Mouse (Mus musculus) ES-E14 (cell line): Measurements from ENCODE around the gene Stard7.

Experiments
- CHD2 ChIP-seq: IDR thresholded peaks from 2 replicates; pipeline ENCODE4 v1.6.1; 2014; ENCODE audit warnings: mild to moderate bottlenecking, low read depth, low read length, inconsistent platforms
- HCFC1 ChIP-seq: IDR thresholded peaks from 2 replicates; pipeline ENCODE4 v1.6.1; 2012; ENCODE audit warnings: low read length, inconsistent platforms, borderline replicate concordance; ENCODE audit not compliant: insufficient read depth
- MAFK ChIP-seq: IDR thresholded peaks from 2 replicates; pipeline ENCODE4 v1.6.1; 2014; ENCODE audit warnings: mild to moderate bottlenecking, low read depth, low read length, inconsistent platforms; ENCODE audit not compliant: insufficient read depth
- ZC3H11A ChIP-seq: IDR thresholded peaks from 2 replicates; pipeline ENCODE4 v1.6.1; 2012; ENCODE audit warnings: low read depth, mild to moderate bottlenecking, inconsistent platforms, low read length, borderline replicate concordance

- TF ChIP-seq MAFK, result no peak
- no peak for TF ChIP-seq HCFC1
- TF ChIP-seq ZC3H11A, result no peak
- TF ChIP-seq CHD2, result no peak
These were observed 40.7 kb downstream of the Stard7 start for GRCm38 (mm10) chr2:127310685-127311084.
